Mouse (Mus musculus): ENCODE measurements around the gene Vsig2. TPM values are rescaled to one million over a fixed set of nuclear protein-coding genes. Genes with fewer than 3 reads are reported as not detected.

Vsig2 gene
- polyA plus RNA-seq, 1 experiment from 2014 or later = 0.77 TPM

- peaks cover 38% of the 10 kb centered on the region for H3K4me1 ChIP-seq
- H3K27me3 ChIP-seq (ENCODE audit: insufficient read depth, poor library complexity, severe bottlenecking) = peaks cover 43% of the 10 kb centered on the region
- H3K4me3 ChIP-seq = no peak overlapping the region
- H3K27ac ChIP-seq = no peak overlapping the region
- 70% methylated on average over 2 of the region's 2 CpGs for WGBS
- H3K36me3 ChIP-seq = peaks cover 32% of the 10 kb centered on the region
- H3K9me3 ChIP-seq = no peaks in the 10 kb centered on the region
- DNase-seq (ENCODE audit: low spot score) = no peak
Measured at GRCm38 (mm10) chr9:37525461-37525860, 13.6 kb upstream of the Vsig2 start.

- 23% methylated on average over 21 of the region's 21 CpGs for WGBS
- no peaks in the 10 kb centered on the region for H3K9me3 ChIP-seq
- H3K4me3 ChIP-seq = peak overlapping the region; percentile 61
- peaks cover 56% of the 10 kb centered on the region for H3K27me3 ChIP-seq (ENCODE audit: insufficient read depth, poor library complexity, severe bottlenecking)
- DNase-seq (ENCODE audit: low spot score) = peak; percentile 71
- H3K4me1 ChIP-seq = peaks cover 50% of the 10 kb centered on the region
- peak overlapping the region; percentile 82; the same call in 1 of the 2 replicates for H3K27ac ChIP-seq
- peaks cover 22% of the 10 kb centered on the region for H3K36me3 ChIP-seq
Measured at GRCm38 (mm10) chr9:37526443-37527395, 12.3 kb upstream of the Vsig2 start.

- Histone ChIP-seq H3K4me1 (peaks cover 50% of the 10 kb centered on the region), H3K27me3 (ENCODE audit: insufficient read depth, poor library complexity, severe bottlenecking) (peaks cover 63% of the 10 kb centered on the region), H3K9me3 (no peaks in the 10 kb centered on the region), H3K4me3 (peak within 1 kb of the TSS; percentile 61), H3K27ac (peak within 1 kb of the TSS; percentile 82), H3K36me3 (peaks cover 14% of the 10 kb centered on the region)
- WGBS = under 1% methylated on average over 41 of the region's 41 CpGs
- DNase-seq (ENCODE audit: low spot score) = peak; percentile 80
Measured at GRCm38 (mm10) chr9:37527396-37528224, 11.4 kb upstream of the Vsig2 start, which contains the start of gene Esam. Gene Esam, plus strand, starts transcription at chr9:37528078.

GRCm38 (mm10) chr9:37528225-37528970, 10.7 kb upstream of the Vsig2 start:
- DNase-seq (ENCODE audit: low spot score) = peak; percentile 69
- Histone ChIP-seq H3K9me3 (no peaks in the 10 kb centered on the region), H3K27me3 (ENCODE audit: insufficient read depth, poor library complexity, severe bottlenecking) (peaks cover 71% of the 10 kb centered on the region), H3K27ac (peak overlapping the region; percentile 82), H3K36me3 (peaks cover 6% of the 10 kb centered on the region; the same call in 1 of the 2 replicates), H3K4me1 (peaks cover 50% of the 10 kb centered on the region), H3K4me3 (peak overlapping the region; percentile 61)
- 19% methylated on average over 9 of the region's 9 CpGs for WGBS

- peak overlapping the region; percentile 61 for H3K4me3 ChIP-seq
- peaks cover 5% of the 10 kb centered on the region; the same call in 1 of the 2 replicates for H3K36me3 ChIP-seq
- no peaks in the 10 kb centered on the region for H3K9me3 ChIP-seq
- H3K4me1 ChIP-seq = peaks cover 46% of the 10 kb centered on the region
- peak overlapping the region; percentile 82 for H3K27ac ChIP-seq
- under 1% methylated on average over 32 of the region's 32 CpGs for WGBS
- H3K27me3 ChIP-seq (ENCODE audit: insufficient read depth, poor library complexity, severe bottlenecking) = peaks cover 71% of the 10 kb centered on the region
- DNase-seq (ENCODE audit: low spot score) = peak; percentile 86
Measured at GRCm38 (mm10) chr9:37530031-37530887, 8.8 kb upstream of the Vsig2 start.

- Histone ChIP-seq H3K4me1 (peaks cover 46% of the 10 kb centered on the region), H3K27me3 (ENCODE audit: insufficient read depth, poor library complexity, severe bottlenecking) (peaks cover 71% of the 10 kb centered on the region), H3K36me3 (peaks cover 5% of the 10 kb centered on the region; the same call in 1 of the 2 replicates), H3K9me3 (no peaks in the 10 kb centered on the region), H3K27ac (peak overlapping the region; percentile 82), H3K4me3 (peak overlapping the region; percentile 61)
- 2% methylated on average over 31 of the region's 31 CpGs for WGBS
- peak; percentile 85 for DNase-seq (ENCODE audit: low spot score)
Measured at GRCm38 (mm10) chr9:37530888-37531705, 8.0 kb upstream of the Vsig2 start.

GRCm38 (mm10) chr9:37536851-37537250, 2.2 kb upstream of the Vsig2 start:
- Histone ChIP-seq H3K27me3 (ENCODE audit: insufficient read depth, poor library complexity, severe bottlenecking) (peaks cover 37% of the 10 kb centered on the region), H3K4me1 (peaks cover 24% of the 10 kb centered on the region), H3K9me3 (no peaks in the 10 kb centered on the region), H3K4me3 (no peak overlapping the region), H3K27ac (no peak overlapping the region), H3K36me3 (peaks cover 4% of the 10 kb centered on the region; the same call in 1 of the 2 replicates)
- DNase-seq (ENCODE audit: low spot score) = no peak
- WGBS = 66% methylated on average over 4 of the region's 4 CpGs

DNA sequence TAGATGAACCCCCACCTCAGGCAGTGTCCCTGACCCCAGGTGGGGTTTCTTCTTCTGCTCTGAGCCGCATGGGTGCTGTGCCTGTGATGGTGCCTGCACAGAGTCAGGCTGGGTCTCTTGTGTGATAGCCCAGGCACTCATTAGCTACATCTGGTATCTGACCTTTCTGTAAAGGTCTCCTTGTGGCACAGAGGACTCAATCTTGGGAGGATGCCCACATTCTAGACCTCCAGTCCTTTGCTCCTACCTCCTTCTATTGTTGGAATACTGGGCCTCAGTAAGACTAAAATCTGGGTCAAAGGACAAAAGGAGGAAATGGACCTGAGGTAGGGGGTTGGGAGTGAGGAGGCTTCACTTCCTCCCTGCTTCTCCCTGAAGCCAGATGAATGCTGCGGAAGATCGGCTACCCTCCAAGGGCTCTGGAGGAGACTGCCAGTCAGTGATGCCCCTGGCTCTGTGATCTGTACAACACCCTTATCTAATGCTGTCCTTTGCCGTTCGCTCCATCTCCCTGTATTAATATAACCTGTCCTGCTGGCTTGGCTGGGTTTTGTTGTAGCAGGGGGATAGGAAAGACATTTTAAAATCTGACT, 1.3 kb upstream of the Vsig2 start:
- WGBS = 48% methylated on average over 5 of the region's 5 CpGs
- 0 out of 2 replicates have a peak overlapping the region, but pooled peaks have one; percentile 43 for H3K27ac ChIP-seq
- H3K27me3 ChIP-seq (ENCODE audit: insufficient read depth, poor library complexity, severe bottlenecking) = peaks cover 38% of the 10 kb centered on the region
- H3K4me3 ChIP-seq = no peak overlapping the region
- H3K36me3 ChIP-seq = peaks cover 4% of the 10 kb centered on the region; the same call in 1 of the 2 replicates
- DNase-seq (ENCODE audit: low spot score) = no peak
- H3K9me3 ChIP-seq = no peaks in the 10 kb centered on the region
- peaks cover 24% of the 10 kb centered on the region for H3K4me1 ChIP-seq

- Histone ChIP-seq H3K27me3 (ENCODE audit: insufficient read depth, poor library complexity, severe bottlenecking) (peaks cover 37% of the 10 kb centered on the region), H3K27ac (no peak overlapping the region), H3K4me1 (peaks cover 38% of the 10 kb centered on the region), H3K4me3 (no peak overlapping the region), H3K9me3 (no peaks in the 10 kb centered on the region), H3K36me3 (no peaks in the 10 kb centered on the region; the same call in 1 of the 2 replicates)
- DNase-seq (ENCODE audit: low spot score) = no peak
- 88% methylated on average over 4 of the region's 4 CpGs for WGBS
Measured at GRCm38 (mm10) chr9:37540226-37540625, 1.2 kb downstream of the Vsig2 start.

GRCm38 (mm10) chr9:37540701-37541575, 1.9 kb downstream of the Vsig2 start:
- no peak overlapping the region for H3K27ac ChIP-seq
- DNase-seq (ENCODE audit: low spot score) = no peak
- H3K36me3 ChIP-seq = no peaks in the 10 kb centered on the region; the same call in 1 of the 2 replicates
- H3K4me3 ChIP-seq = no peak overlapping the region
- no peaks in the 10 kb centered on the region for H3K9me3 ChIP-seq
- H3K27me3 ChIP-seq (ENCODE audit: insufficient read depth, poor library complexity, severe bottlenecking) = peaks cover 44% of the 10 kb centered on the region
- 76% methylated on average over 6 of the region's 6 CpGs for WGBS
- H3K4me1 ChIP-seq = peaks cover 45% of the 10 kb centered on the region

Data from heart, embryonic 10.5 days (tissue).